Mouse (Mus musculus): Measurements from ENCODE around the gene E030018B13Rik. TPM values are rescaled to one million over a fixed set of nuclear protein-coding genes. Genes with fewer than 3 reads are reported as not detected.

Gene E030018B13Rik
- polyA plus RNA-seq, 1 experiment from 2014 or later: 0.17 TPM

GRCm38 (mm10) chr7:63888674-63889073 lies 28.0 kb upstream of the E030018B13Rik start:
- no peaks in the 10 kb centered on the region for H3K27me3 ChIP-seq (replicated peaks)
- H3K4me1 ChIP-seq: peaks cover 4% of the 10 kb centered on the region; the same call in 1 of the 2 replicates
- 68% methylated on average over 6 of the region's 6 CpGs for WGBS
- H3K4me3 ChIP-seq (replicated peaks): no peak overlapping the region
- no peak overlapping the region for H3K27ac ChIP-seq
- no peak overlapping the region for H3K4me2 ChIP-seq
- no peak for ATAC-seq (ENCODE audit: insufficient read depth, low FRiP score, low read depth)
- no peak overlapping the region for H3K9ac ChIP-seq
- H3K36me3 ChIP-seq: peaks cover 5% of the 10 kb centered on the region
- no peaks in the 10 kb centered on the region for H3K9me3 ChIP-seq

GRCm38 (mm10) chr7:63889116-63889975 lies 27.3 kb upstream of the E030018B13Rik start:
- no peaks in the 10 kb centered on the region for H3K27me3 ChIP-seq (replicated peaks)
- 73% methylated on average over 9 of the region's 9 CpGs for WGBS
- ATAC-seq (ENCODE audit: insufficient read depth, low FRiP score, low read depth): no peak

GRCm38 (mm10) chr7:63891488-63892075 lies 25.1 kb upstream of the E030018B13Rik start:
- no peak overlapping the region for H3K4me2 ChIP-seq
- ATAC-seq (ENCODE audit: insufficient read depth, low FRiP score, low read depth): no peak
- no peak overlapping the region for H3K4me3 ChIP-seq (replicated peaks)
- peaks cover 10% of the 10 kb centered on the region; the same call in 1 of the 2 replicates for H3K4me1 ChIP-seq
- H3K9me3 ChIP-seq: no peaks in the 10 kb centered on the region
- H3K36me3 ChIP-seq: peaks cover 5% of the 10 kb centered on the region
- H3K27me3 ChIP-seq (replicated peaks): no peaks in the 10 kb centered on the region
- H3K27ac ChIP-seq: no peak overlapping the region
- no peak overlapping the region for H3K9ac ChIP-seq
- WGBS: 74% methylated on average over 43 of the region's 43 CpGs

More at GRCm38 (mm10) chr7:63889116-63889975, 27.3 kb upstream of the E030018B13Rik start:
- no peak overlapping the region for H3K27ac ChIP-seq
- no peak overlapping the region for H3K4me3 ChIP-seq (replicated peaks)
- H3K4me1 ChIP-seq: peaks cover 4% of the 10 kb centered on the region; the same call in 1 of the 2 replicates
- no peak overlapping the region for H3K4me2 ChIP-seq
- peaks cover 5% of the 10 kb centered on the region for H3K36me3 ChIP-seq
- H3K9me3 ChIP-seq: no peaks in the 10 kb centered on the region
- H3K9ac ChIP-seq: no peak overlapping the region

GRCm38 (mm10) chr7:63893201-63893600 lies 23.5 kb upstream of the E030018B13Rik start:
- WGBS: 90% methylated on average over 5 of the region's 5 CpGs

GRCm38 (mm10) chr7:63893729-63894128 lies 22.9 kb upstream of the E030018B13Rik start:
- Histone ChIP-seq H3K27ac (no peak overlapping the region), H3K36me3 (peaks cover 5% of the 10 kb centered on the region), H3K4me3 (replicated peaks) (no peak overlapping the region), H3K27me3 (replicated peaks) (no peaks in the 10 kb centered on the region), H3K4me2 (no peak overlapping the region), H3K9ac (no peak overlapping the region), H3K9me3 (no peaks in the 10 kb centered on the region), H3K4me1 (peaks cover 21% of the 10 kb centered on the region)
- no peak for ATAC-seq (ENCODE audit: insufficient read depth, low FRiP score, low read depth)
- WGBS: 72% methylated on average over 4 of the region's 4 CpGs

More at GRCm38 (mm10) chr7:63893201-63893600, 23.5 kb upstream of the E030018B13Rik start:
- ATAC-seq (ENCODE audit: insufficient read depth, low FRiP score, low read depth): no peak
- Histone ChIP-seq H3K9me3 (no peaks in the 10 kb centered on the region), H3K9ac (no peak overlapping the region), H3K36me3 (peaks cover 5% of the 10 kb centered on the region), H3K27ac (no peak overlapping the region), H3K4me1 (peaks cover 21% of the 10 kb centered on the region), H3K4me2 (no peak overlapping the region), H3K27me3 (replicated peaks) (no peaks in the 10 kb centered on the region), H3K4me3 (replicated peaks) (no peak overlapping the region)

GRCm38 (mm10) chr7:63894662-63895061 lies 22.0 kb upstream of the E030018B13Rik start:
- 74% methylated on average over 4 of the region's 4 CpGs for WGBS

GRCm38 (mm10) chr7:63895223-63895622 lies 21.4 kb upstream of the E030018B13Rik start:
- no peak for ATAC-seq (ENCODE audit: insufficient read depth, low FRiP score, low read depth)
- Histone ChIP-seq H3K27me3 (replicated peaks) (no peaks in the 10 kb centered on the region), H3K36me3 (peaks cover 3% of the 10 kb centered on the region), H3K4me3 (replicated peaks) (no peak overlapping the region), H3K4me1 (peaks cover 16% of the 10 kb centered on the region), H3K27ac (no peak overlapping the region), H3K4me2 (no peak overlapping the region), H3K9ac (no peak overlapping the region), H3K9me3 (no peaks in the 10 kb centered on the region)
- WGBS: 83% methylated on average over 3 of the region's 3 CpGs

More at GRCm38 (mm10) chr7:63894662-63895061, 22.0 kb upstream of the E030018B13Rik start:
- Histone ChIP-seq H3K4me1 (peaks cover 16% of the 10 kb centered on the region), H3K4me3 (replicated peaks) (no peak overlapping the region), H3K4me2 (no peak overlapping the region), H3K36me3 (peaks cover 5% of the 10 kb centered on the region), H3K9me3 (no peaks in the 10 kb centered on the region), H3K27ac (no peak overlapping the region), H3K9ac (no peak overlapping the region), H3K27me3 (replicated peaks) (no peaks in the 10 kb centered on the region)
- ATAC-seq (ENCODE audit: insufficient read depth, low FRiP score, low read depth): no peak

- Histone ChIP-seq H3K4me1 (peaks cover 16% of the 10 kb centered on the region), H3K9me3 (no peaks in the 10 kb centered on the region), H3K36me3 (no peaks in the 10 kb centered on the region; the same call in 1 of the 2 replicates), H3K27me3 (replicated peaks) (no peaks in the 10 kb centered on the region), H3K9ac (no peak overlapping the region), H3K4me2 (peak overlapping the region; percentile 66), H3K27ac (peak overlapping the region; percentile 88; the same call in 1 of the 2 replicates), H3K4me3 (replicated peaks) (peak overlapping the region; percentile 34)
- ATAC-seq (ENCODE audit: insufficient read depth, low FRiP score, low read depth): no peak
- 20% methylated on average over 17 of the region's 17 CpGs for WGBS
Observed at GRCm38 (mm10) chr7:63896276-63896967, 20.2 kb upstream of the E030018B13Rik start.

- 1% methylated on average over 22 of the region's 22 CpGs for WGBS
- Histone ChIP-seq H3K36me3 (no peaks in the 10 kb centered on the region), H3K4me2 (peak overlapping the region; percentile 66), H3K27me3 (replicated peaks) (no peaks in the 10 kb centered on the region), H3K4me3 (replicated peaks) (peak overlapping the region; percentile 34), H3K4me1 (peaks cover 16% of the 10 kb centered on the region), H3K9me3 (no peaks in the 10 kb centered on the region), H3K9ac (peak overlapping the region; percentile 30), H3K27ac (peak overlapping the region; percentile 88)
- peak; percentile 92 for ATAC-seq (ENCODE audit: insufficient read depth, low FRiP score, low read depth)
Observed at GRCm38 (mm10) chr7:63896968-63897468, 19.6 kb upstream of the E030018B13Rik start.

- H3K4me3 ChIP-seq (replicated peaks): no peak overlapping the region; the same call in 1 of the 2 replicates
Observed at GRCm38 (mm10) chr7:63897655-63898054, 19.0 kb upstream of the E030018B13Rik start.

GRCm38 (mm10) chr7:63898201-63898600 lies 18.5 kb upstream of the E030018B13Rik start:
- 87% methylated on average over 6 of the region's 6 CpGs for WGBS
- Histone ChIP-seq H3K9me3 (no peaks in the 10 kb centered on the region), H3K4me1 (peaks cover 16% of the 10 kb centered on the region), H3K27me3 (replicated peaks) (no peaks in the 10 kb centered on the region), H3K27ac (0 out of 2 replicates have a peak overlapping the region, but pooled peaks have one; percentile 88), H3K4me2 (no peak overlapping the region), H3K9ac (no peak overlapping the region), H3K36me3 (no peaks in the 10 kb centered on the region), H3K4me3 (replicated peaks) (no peak overlapping the region)
- no peak for ATAC-seq (ENCODE audit: insufficient read depth, low FRiP score, low read depth)

More at GRCm38 (mm10) chr7:63897655-63898054, 19.0 kb upstream of the E030018B13Rik start:
- ATAC-seq (ENCODE audit: insufficient read depth, low FRiP score, low read depth): no peak; the same call in 1 of the 2 replicates
- Histone ChIP-seq H3K27me3 (replicated peaks) (no peaks in the 10 kb centered on the region), H3K4me1 (peaks cover 16% of the 10 kb centered on the region), H3K9ac (no peak overlapping the region), H3K4me2 (peak overlapping the region; percentile 66), H3K9me3 (no peaks in the 10 kb centered on the region), H3K36me3 (no peaks in the 10 kb centered on the region), H3K27ac (peak overlapping the region; percentile 88)
- 45% methylated on average over 3 of the region's 3 CpGs for WGBS

Data from stomach, embryonic 15.5 days (tissue).